ENCODE assay signal across 16 mouse cellular contexts in genomic region chr11:121581856-121582255, GRCm38 (mm10).
"Had no signal": no experiment of that assay in that cellular context is flagged by ENCODE, and none has a peak within 500 bp of the region (broad histone marks: within the 10 kb centered on the region; RNA-seq: fewer than 3 reads in every experiment).

No protein-coding gene starts in this region.

- H3K4me2 ChIP-seq: liver, embryonic 13.5 days; midbrain, embryonic 12.5 days; midbrain, embryonic 15.5 days; neural tube, embryonic 12.5 days; neural tube, embryonic 15.5 days had no signal

- H3K27ac ChIP-seq: left cerebral cortex, adult 2 months; liver, embryonic 13.5 days; macrophage; midbrain, embryonic 12.5 days; midbrain, embryonic 15.5 days; neural tube, embryonic 12.5 days; neural tube, embryonic 15.5 days; stomach, postnatal 0 days had no signal

- DNase-seq: kidney, adult 18-20 months; kidney, adult 9 months; kidney, postnatal 14 days; kidney, postnatal 4 days; layer of hippocampus, postnatal 36 days; liver, embryonic 13.5 days; lung, adult 2 months; retina, postnatal 1 day; thymus, postnatal 25 days had no signal

- H3K9ac ChIP-seq: liver, embryonic 13.5 days; midbrain, embryonic 12.5 days; midbrain, embryonic 15.5 days; neural tube, embryonic 12.5 days; neural tube, embryonic 15.5 days had no signal

- H3K27me3 ChIP-seq: liver, embryonic 13.5 days; midbrain, embryonic 12.5 days; midbrain, embryonic 15.5 days; neural tube, embryonic 12.5 days; neural tube, embryonic 15.5 days had no signal

- H3K4me1 ChIP-seq: liver, embryonic 13.5 days; midbrain, embryonic 12.5 days; midbrain, embryonic 15.5 days; neural tube, embryonic 12.5 days; neural tube, embryonic 15.5 days had no signal

- H3K4me3 ChIP-seq: left cerebral cortex, adult 2 months; liver, embryonic 13.5 days; midbrain, embryonic 12.5 days; midbrain, embryonic 15.5 days; neural tube, embryonic 12.5 days; neural tube, embryonic 15.5 days had no signal

- H3K9me3 ChIP-seq: liver, embryonic 13.5 days; midbrain, embryonic 12.5 days; midbrain, embryonic 15.5 days; neural tube, embryonic 12.5 days; neural tube, embryonic 15.5 days had no signal

- ATAC-seq: midbrain, embryonic 15.5 days had no signal
